Mouse (Mus musculus): ENCODE measurements at regions not wholly inside any gene's neighbourhood (a gene's known extent, or its start where the extent isn't known, plus 50 kb on each side); places are given as distances from the start of the nearest gene placed in this dataset.
"Not testable (repeated sequence)": the region's sequence is repeated elsewhere in the genome, so short reads cannot be mapped to it uniquely, and the experiment has no call there.

- no peak for DNase-seq (ENCODE audit: low spot score in 2 of 2)
These were observed 54.7 kb downstream of the Cryaa start for GRCm38 (mm10) chr17:31732176-31732880.

GRCm38 (mm10) chr17:31734521-31734920 is 56.9 kb downstream of the Cryaa start:
- no peak for DNase-seq (ENCODE audit: low spot score in 2 of 2)

- DNase-seq (ENCODE audit: low spot score in 2 of 2), result no peak
These were observed 59.1 kb downstream of the Cryaa start for GRCm38 (mm10) chr17:31736716-31737115.

GRCm38 (mm10) chr17:31738249-31738648 is 60.6 kb downstream of the Cryaa start:
- DNase-seq (ENCODE audit: low spot score in 2 of 2), result no peak

- DNase-seq (ENCODE audit: low spot score in 2 of 2), result no peak
These were observed 62.0 kb downstream of the Cryaa start for GRCm38 (mm10) chr17:31739586-31739985.

GRCm38 (mm10) chr17:31740059-31740458 is 62.5 kb downstream of the Cryaa start:
- DNase-seq (ENCODE audit: low spot score in 2 of 2), result no peak

GRCm38 (mm10) chr17:31743656-31744055 is 66.0 kb downstream of the Cryaa start:
- no peak for DNase-seq (ENCODE audit: low spot score in 2 of 2)

GRCm38 (mm10) chr17:31746198-31747111 is 68.8 kb downstream of the Cryaa start:
- no peak for DNase-seq (ENCODE audit: low spot score in 2 of 2)

- no peak for DNase-seq (ENCODE audit: low spot score in 2 of 2)
These were observed 70.0 kb downstream of the Cryaa start for GRCm38 (mm10) chr17:31747563-31747962.

- no peak for DNase-seq (ENCODE audit: low spot score in 2 of 2)
These were observed 70.6 kb downstream of the Cryaa start for GRCm38 (mm10) chr17:31748158-31748557.

GRCm38 (mm10) chr17:31748971-31749370 is 71.4 kb downstream of the Cryaa start:
- no peak for DNase-seq (ENCODE audit: low spot score in 2 of 2)

GRCm38 (mm10) chr17:31751262-31751661 is 73.7 kb downstream of the Cryaa start:
- no peak for DNase-seq (ENCODE audit: low spot score in 2 of 2)

- DNase-seq (ENCODE audit: low spot score in 2 of 2), result no peak
These were observed 75.7 kb downstream of the Cryaa start for GRCm38 (mm10) chr17:31753113-31753858.

- no peak for DNase-seq (ENCODE audit: low spot score in 2 of 2)
These were observed 76.2 kb downstream of the Cryaa start for GRCm38 (mm10) chr17:31753859-31754229.

GRCm38 (mm10) chr17:31760465-31760864 is 82.9 kb downstream of the Cryaa start:
- DNase-seq (ENCODE audit: low spot score in 2 of 2), result no peak

- DNase-seq (ENCODE audit: low spot score in 2 of 2), result no peak
These were observed 85.5 kb downstream of the Cryaa start for GRCm38 (mm10) chr17:31763078-31763477.

- DNase-seq (ENCODE audit: low spot score in 2 of 2), result peak; percentile 91 to 95
These were observed 88.6 kb downstream of the Sik1 start for GRCm38 (mm10) chr17:31766779-31767697.

GRCm38 (mm10) chr17:31772201-31772820 is 83.3 kb downstream of the Sik1 start:
- no peak for DNase-seq (ENCODE audit: low spot score in 2 of 2)

- DNase-seq (ENCODE audit: low spot score in 2 of 2), result not testable (repeated sequence)
These were observed 81.7 kb downstream of the Sik1 start for GRCm38 (mm10) chr17:31773882-31774281.

GRCm38 (mm10) chr17:31775037-31775436 is 80.6 kb downstream of the Sik1 start:
- DNase-seq (ENCODE audit: low spot score in 2 of 2), result no peak
